Mouse (Mus musculus) small intestine, adult 2 months (tissue): ENCODE measurements around the gene Tead3.

ENCODE experiments used
- CTCF ChIP-seq: fragments of 200-500 bp; IDR thresholded peaks from 2 replicates; pipeline ENCODE4 v1.5.1; 2012; ENCODE audit warnings: low read depth, mild to moderate bottlenecking, control low read depth, inconsistent platforms, low read length, moderate library complexity, mixed read lengths; ENCODE audit not compliant: insufficient replicate concordance, insufficient read length; ENCODE audit errors: extremely low read depth
- POLR2A ChIP-seq: fragments of 200-500 bp; IDR thresholded peaks from 2 replicates; pipeline ENCODE4 v1.6.1; 2012; ENCODE audit warnings: low read depth, mild to moderate bottlenecking, control low read depth, inconsistent platforms, low read length, moderate library complexity

DNA sequence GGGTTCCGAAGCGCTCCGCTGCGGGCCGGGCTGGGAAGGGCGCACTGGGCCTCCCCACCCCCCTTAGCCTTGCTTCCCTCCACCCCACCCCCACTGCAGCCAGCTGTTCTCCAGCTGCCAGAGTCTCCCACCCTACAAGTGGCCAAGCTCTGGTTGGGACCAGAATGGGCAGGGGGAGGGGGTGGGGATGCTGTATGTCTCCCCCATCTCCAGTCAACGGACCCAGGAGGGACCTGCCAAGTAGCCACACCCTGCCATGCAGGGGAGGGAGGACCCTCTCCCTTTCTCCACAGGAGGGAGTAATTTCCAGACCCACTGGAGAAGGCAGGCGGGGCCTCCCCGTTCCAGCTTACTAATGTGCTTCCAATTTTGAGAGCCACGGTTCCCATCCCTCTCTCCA is 4.7 kb downstream of the Tead3 start:
- TF ChIP-seq CTCF (no peak), POLR2A (no peak)
